Mouse (Mus musculus) erythroblast, adult 5-6 weeks (primary cell): ENCODE measurements around the gene Mapkapk3. TPM values are rescaled to one million over a fixed set of nuclear protein-coding genes. Genes with fewer than 3 reads are reported as not detected.

Experiments used
- ATAC-seq: replicated peaks from 2 replicates; pipeline ENCODE4 v1.8.0; 2016; ENCODE audit warnings: moderate number of reproducible peaks, mild to moderate bottlenecking, moderate TSS enrichment, inconsistent platforms; ENCODE audit not compliant: poor library complexity, low FRiP score, severe bottlenecking
- total RNA-seq, 2 experiments: library from RNA; stranded (forward) in 1 of 2; stranded (reverse) in 1 of 2; fragments of 150-400 nt in 1 of 2; fragments of 200-764, 138-1000 nt in 1 of 2; gene quantifications; 2 replicates each; pipeline versions ENCODE4 v1.2.3 to v1.2.4; 2015 to 2017; ENCODE audit warnings: low replicate concordance in 2 of 2

Gene Mapkapk3
- total RNA-seq, 2 experiments from 2014 or later, result 10.8 to 41.4 TPM

DNA sequence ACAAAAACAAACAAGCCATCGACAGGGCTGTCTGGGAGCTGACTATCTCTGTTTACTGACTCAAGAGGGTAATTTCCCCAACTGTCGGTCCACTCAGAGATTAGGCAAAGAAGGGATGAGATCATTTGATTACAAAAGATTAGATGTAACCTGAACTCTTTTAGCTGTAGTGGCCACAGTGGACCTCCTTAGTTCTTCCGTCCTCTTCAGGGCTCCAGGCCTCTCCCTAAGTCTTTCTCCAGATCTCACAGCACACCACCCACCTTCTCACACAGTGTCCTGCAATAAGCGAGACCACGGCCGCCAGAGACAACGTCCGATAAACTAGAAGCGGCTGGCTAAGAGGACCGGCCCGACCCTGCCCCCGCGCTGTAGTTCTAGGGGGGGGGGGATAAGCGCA, 6.4 kb upstream of the Mapkapk3 start:
- peak; percentile 24 for ATAC-seq

DNA sequence AAGGTAGTCTGAATTCAATTTTAAA, 6.2 kb upstream of the Mapkapk3 start, which contains the start of gene Cish:
Cish (plus strand) TSS at position 11 of the 25 bp plus-strand sequence.
- no peak for ATAC-seq

DNA sequence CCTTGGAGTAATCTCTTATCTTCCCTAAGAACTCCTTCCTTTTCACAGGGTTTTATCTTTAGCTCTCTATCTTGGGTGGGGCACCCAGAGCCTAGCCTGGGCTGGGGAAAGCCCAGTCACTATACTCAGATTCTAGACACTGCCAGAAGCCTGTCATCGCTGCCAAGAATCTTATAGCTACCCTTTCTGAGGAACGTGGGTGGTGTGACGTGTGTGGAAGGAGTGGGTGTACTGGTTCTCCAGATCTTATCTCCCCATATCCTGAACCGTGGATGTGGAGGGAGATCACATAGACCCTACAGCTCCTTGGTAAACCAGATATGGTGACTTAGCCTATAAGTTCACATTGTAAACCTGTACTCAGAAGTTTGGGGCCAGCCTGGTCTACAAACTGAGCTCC, 5.9 kb upstream of the Mapkapk3 start:
- ATAC-seq, result no peak

GRCm38 (mm10) chr9:107294249-107294648, 4.6 kb upstream of the Mapkapk3 start:
- peak; percentile 33; the same call in 1 of the 2 replicates for ATAC-seq

- ATAC-seq, result peak; percentile 58
Observed at GRCm38 (mm10) chr9:107290897-107291296, 1.2 kb upstream of the Mapkapk3 start.

DNA sequence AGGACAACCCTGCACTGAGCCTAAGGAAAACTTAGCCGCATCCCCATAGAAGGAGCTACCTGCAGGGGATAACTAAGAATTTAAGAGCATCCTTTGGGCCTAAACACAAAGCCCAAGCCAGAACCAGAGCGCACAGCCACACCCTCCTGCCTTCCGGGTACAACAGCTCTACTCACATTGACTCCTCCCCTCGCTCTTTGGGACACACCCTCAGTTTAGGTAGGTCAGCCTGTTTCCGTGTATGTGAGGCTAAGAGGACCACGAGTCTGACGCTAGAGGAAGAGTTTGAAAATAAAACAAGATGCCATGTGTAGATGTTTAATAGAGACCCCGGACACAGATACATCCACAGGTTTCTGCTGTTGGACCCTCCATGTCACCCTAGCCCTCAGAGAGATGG, 966 bp downstream of the Mapkapk3 start:
- peak; percentile 69 for ATAC-seq

GRCm38 (mm10) chr9:107288105-107288650, 1.5 kb downstream of the Mapkapk3 start:
- no peak for ATAC-seq

DNA sequence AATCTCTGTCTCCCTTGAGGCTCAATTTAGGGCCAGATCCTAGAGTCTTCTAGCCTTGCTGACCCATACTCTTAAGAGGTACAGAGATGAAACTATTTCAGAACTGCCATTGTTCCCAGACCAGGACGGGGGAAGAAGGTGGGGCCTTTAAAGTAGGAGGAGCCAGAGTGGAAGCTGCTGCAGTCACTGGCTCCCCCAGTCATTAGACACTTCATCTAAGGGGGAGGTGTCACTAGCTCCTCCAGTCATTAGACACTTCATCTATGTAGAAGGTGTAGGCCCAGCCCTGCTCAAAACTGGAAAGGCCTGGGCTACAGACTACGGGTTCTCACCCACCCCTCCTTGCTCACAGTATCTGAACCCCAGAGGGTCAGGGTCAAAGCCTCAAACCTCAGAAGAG, 2.4 kb downstream of the Mapkapk3 start:
- ATAC-seq, result no peak

- no peak for ATAC-seq
Observed at GRCm38 (mm10) chr9:107285009-107285408, 4.7 kb downstream of the Mapkapk3 start.

DNA sequence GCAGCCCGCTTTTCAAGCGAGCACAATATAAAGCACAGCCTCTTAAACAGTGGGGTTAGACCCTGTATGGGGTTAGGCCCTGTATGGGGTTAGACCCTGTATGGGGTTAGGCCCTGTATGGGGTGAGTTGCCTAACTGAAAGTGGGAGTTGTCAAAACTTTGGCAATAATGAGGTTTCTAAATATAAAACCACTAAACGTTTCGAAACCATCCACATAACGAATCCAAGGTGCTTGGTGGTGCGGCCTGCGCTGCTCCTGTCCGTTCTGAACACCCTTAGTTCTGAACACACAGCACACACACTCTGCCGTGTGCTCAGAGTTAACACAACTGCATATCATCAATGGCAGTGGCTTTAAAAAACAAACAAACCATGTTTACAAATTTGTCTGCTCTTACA, 6.7 kb downstream of the Mapkapk3 start:
- no peak for ATAC-seq

DNA sequence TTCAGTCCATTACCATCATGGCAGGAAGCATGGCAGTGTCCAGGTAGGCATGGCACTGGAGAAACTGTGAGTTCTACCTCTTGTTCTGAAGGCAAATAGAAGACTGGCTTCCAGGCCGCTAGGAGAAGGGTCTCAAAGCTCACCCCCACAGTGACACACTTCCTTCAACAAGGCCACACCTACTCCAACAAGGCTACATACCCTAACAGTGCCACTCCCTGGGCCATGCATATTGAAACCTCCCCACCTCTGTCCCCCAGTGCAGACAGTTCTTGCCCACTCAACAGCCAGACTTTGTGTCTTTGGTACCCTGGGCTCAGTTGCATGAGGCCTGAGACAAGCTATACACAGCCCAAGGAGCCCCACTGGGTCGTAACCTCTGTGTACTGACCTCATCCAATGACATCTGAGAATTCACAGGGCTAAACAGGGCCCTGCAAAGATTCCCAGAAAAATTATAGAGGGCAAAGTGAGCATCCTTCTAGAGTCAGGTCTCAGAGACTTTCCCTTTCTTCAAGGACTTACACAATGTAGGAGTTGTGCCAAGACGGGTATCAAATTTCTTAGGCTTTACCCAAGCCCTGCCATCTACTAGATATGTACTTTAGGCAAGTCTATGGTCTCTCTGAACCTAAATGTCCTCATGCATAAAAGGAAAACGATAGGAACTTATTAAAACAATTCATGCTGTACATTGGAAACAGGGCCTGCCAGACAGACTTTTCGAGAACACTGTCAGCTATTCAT, 8.3 kb downstream of the Mapkapk3 start:
- ATAC-seq, result no peak

DNA sequence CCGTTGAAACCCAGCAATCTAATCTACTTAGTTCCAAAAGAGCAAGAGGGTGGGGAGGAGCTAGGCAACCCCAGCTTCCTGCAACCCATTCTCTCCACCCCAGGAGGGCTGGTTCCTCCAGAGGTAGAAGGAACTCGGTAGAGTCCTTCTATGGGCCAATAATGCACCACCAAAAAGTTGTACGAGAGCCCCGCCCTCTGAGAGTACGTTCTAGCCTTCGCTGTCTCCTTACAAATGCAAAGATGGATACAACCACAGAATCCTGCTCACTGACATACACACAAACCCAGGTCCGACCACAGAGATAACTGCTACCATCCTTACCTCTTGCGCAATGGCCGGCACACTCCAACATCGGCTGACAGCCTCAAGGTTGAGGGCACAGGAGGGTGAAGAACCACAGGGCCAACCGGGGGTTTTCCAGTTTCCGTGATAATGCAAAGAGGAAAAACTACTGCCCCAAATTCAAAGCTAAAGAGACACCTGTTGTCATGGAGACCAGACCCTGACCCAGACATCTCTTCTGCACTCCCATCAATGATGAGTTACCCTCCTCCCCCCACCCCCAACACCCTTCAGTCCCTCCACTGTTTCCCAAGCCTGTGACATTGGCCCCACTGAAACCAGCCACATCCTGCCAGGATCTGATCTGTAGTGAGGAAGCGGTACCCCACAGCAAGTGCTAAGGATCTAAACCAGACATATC, 9.2 kb downstream of the Mapkapk3 start:
- ATAC-seq, result no peak

DNA sequence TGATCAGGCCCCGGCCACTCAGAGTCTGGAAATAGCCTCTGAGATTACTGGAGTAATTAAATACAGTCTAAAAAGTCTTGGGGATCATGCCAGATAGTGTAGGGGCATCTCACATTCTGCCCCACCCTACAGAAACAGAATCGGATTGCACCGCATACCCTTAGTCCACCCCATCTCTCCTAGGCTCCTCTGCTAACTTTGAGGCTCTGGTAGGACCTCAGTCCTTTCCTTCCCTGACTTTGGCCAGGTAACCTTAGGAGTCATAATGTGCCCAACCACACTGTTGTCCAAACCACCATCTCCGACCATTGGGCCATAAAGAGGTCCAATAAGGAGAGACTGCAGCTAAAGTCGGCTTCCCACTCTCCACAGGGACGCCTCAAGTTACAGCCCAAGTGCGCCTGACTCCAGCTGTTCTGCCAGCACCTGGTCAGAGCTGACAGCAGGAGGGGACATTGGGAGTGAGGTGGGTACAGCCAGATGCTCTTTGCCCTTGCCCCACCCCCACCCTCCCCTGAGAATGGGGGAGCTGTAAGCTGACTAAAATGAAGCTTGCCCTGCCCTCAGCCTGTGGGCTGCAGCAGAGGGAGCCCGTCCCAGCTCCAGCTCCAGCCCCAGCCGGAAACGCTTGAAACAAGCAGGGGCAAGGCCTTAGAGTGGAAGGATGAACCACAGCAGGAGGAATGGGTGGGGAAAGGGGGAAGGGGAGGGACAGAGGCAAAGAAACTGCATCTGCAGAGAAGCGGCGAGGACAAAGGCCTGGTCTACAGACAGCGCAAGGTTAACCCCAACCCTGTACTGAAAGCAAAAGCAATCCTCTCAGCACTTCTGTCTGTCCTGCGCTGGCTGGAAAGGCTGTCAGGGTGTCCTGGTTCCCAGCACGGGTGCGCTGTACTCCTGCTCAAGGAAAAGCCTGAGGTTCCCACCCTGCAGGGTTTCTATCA, 10.0 kb downstream of the Mapkapk3 start:
- no peak for ATAC-seq

DNA sequence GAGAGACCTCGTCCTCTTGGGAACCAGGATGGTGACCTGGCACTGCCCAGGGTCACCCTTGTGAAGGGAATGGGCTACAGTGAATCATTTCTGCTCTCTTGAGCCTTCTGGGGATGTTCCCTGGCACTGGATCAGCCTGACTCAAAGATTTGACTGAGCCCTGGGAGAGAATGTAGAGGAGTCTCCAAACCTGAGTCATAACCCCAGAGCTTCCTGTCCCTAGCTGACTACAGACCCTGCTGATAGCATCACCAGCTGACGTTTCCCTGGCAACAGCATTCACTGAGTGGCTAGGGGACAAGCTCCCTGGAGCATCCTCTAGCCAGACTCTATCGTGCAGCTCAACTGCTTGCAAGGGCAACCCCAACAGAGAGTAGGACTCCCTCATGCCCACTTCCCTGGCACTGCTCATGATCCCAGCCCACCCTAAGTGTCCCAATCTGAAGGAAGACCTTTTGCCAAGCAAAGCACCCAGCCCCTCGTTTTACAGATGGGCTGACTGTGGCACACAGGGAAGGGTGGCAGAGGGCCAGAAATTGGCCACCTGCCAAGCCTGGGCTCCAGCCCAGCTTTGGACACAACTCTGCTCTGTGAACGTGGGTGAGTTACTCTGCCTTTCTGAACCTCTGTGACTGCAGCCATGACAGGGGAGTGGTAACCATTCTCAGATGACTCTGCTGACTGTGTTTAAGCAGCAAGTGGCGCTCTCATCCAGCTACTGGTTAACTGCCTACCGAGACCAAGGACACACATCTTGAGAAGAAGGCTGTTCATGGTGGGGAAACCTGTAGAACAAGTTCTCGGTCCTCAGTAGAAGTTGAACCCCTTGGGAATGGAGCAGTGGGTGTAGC, 10.9 kb downstream of the Mapkapk3 start:
- ATAC-seq, result no peak

- no peak for ATAC-seq
Observed at GRCm38 (mm10) chr9:107278126-107278525, 11.6 kb downstream of the Mapkapk3 start.

- ATAC-seq, result no peak
Observed at GRCm38 (mm10) chr9:107277603-107278002, 12.1 kb downstream of the Mapkapk3 start.

- no peak for ATAC-seq
Observed at GRCm38 (mm10) chr9:107275710-107276109, 14.0 kb downstream of the Mapkapk3 start.

GRCm38 (mm10) chr9:107274751-107275150, 14.9 kb downstream of the Mapkapk3 start:
- no peak for ATAC-seq

DNA sequence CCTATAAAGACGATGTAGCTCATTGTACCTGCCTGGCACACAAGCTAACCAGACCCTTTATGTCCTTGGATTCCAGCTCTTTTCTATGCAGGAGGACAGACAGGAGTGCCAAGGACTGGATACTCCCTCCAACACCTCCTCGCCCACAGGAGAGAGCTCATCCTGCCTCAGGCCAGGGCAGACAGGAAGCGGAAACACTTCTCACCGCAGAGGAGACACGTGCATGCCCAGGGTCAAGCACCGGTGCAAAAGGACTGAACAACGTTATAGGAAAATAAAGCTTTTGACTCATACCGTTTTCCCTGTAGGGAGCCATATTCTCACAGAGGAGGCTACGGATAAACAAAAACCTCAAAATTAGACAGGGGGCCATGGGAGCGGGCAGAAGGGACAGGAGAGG, 16.5 kb downstream of the Mapkapk3 start:
- ATAC-seq, result no peak

DNA sequence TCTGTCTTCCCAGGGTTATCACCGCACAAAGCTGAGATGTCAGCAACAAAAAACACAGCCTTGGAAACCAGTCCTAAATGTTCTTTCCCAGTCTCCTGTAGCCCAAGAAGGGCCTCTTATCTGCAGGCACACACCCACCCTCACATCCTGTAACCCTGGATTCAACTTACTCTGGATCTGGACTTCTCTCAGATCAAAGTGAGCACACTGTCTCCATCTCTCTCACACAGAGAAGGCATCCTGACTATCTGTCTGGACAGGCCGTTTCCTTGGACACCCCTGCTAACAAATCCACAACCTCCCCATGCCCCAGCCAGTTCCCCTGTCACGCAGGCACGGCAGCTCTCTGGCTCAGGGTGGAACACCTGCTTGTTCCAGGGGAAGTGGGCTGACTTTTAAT, 17.4 kb downstream of the Mapkapk3 start:
- no peak for ATAC-seq
